8 mouse cellular contexts compared by ENCODE assay signal in genomic region chr2:78048706-78049055, GRCm38 (mm10).
DNase-seq lines count a peak whose midpoint lies in the region; ATAC-seq and TF ChIP-seq lines count a peak whose summit lies in the region.

No protein-coding gene starts in this region.

- ATAC-seq in embryonic facial prominence, embryonic 15.5 days (ENCODE audit: insufficient number of reproducible peaks, low FRiP score, low TSS enrichment, low read depth), result no peak
- peak; percentile 24; the same call in 1 of the 2 replicates for ATAC-seq in intestine, embryonic 16.5 days
- peak; percentile 58 for ATAC-seq in neural tube, embryonic 14.5 days (ENCODE audit: low read depth)

- 38% methylated on average over 6 of the region's 6 CpGs for WGBS in heart, adult 2 months
- 59% methylated on average over 6 of the region's 6 CpGs for WGBS in embryonic facial prominence, embryonic 15.5 days
- WGBS in intestine, embryonic 16.5 days, result 48% methylated on average over 6 of the region's 6 CpGs
- 57% methylated on average over 6 of the region's 6 CpGs for WGBS in neural tube, embryonic 14.5 days

- in situ Hi-C loops in CH12.LX (cut with MboI; ENCODE audit: low pct_ligation_motif_present, low pct_unique_long_range_greater_than_20kb, low sequenced_read_pairs), result loop anchor here (10.0 kb wide), 1 partner anchor 866 kb away; no protein-coding TSS in a partner anchor

- H3K9me3 ChIP-seq in CH12.LX (replicated peaks; ENCODE audit: low read length), result no peaks in the 10 kb centered on the region
- H3K9me3 ChIP-seq in embryonic facial prominence, embryonic 15.5 days (replicated peaks), result no peaks in the 10 kb centered on the region
- no peaks in the 10 kb centered on the region for H3K9me3 ChIP-seq in intestine, embryonic 16.5 days (ENCODE audit: control insufficient read depth, low read length)
- no peaks in the 10 kb centered on the region for H3K9me3 ChIP-seq in neural tube, embryonic 14.5 days (ENCODE audit: control insufficient read depth, low read length)

- intact Hi-C loops in heart, adult 2 months (cut with DNase I), result loop anchor here (2.0 to 5.0 kb wide), 3 partner anchors 866 to 1450 kb away; no protein-coding TSS in a partner anchor

- TF ChIP-seq POLR2A in heart, adult 2 months (IDR thresholded peaks at IDR 0.05; ENCODE audit: insufficient read depth, low read depth, low read length), result no peak
- no peak for TF ChIP-seq POLR2A in CH12.LX (IDR thresholded peaks at IDR 0.05; ENCODE audit: low read depth, low read length)

- peak overlapping the region; percentile 13 for H3K4me3 ChIP-seq in heart, adult 2 months
- H3K4me3 ChIP-seq in CH12.LX (replicated peaks in 1 of 3; ENCODE audit: low read depth in 2 of 3, low read length in 2 of 3, poor library complexity in 1 of 3), result peak overlapping the region; percentile 15 to 54 (median 41)
- H3K4me3 ChIP-seq in embryonic facial prominence, embryonic 15.5 days (replicated peaks), result peak overlapping the region; percentile 20; the same call in 1 of the 2 replicates
- peak overlapping the region; percentile 21 for H3K4me3 ChIP-seq in intestine, embryonic 16.5 days (ENCODE audit: low read length)
- H3K4me3 ChIP-seq in neural tube, embryonic 14.5 days (ENCODE audit: low read depth, low read length), result no peak overlapping the region; the same call in 1 of the 2 replicates

- peaks cover 2% of the 10 kb centered on the region for H3K4me1 ChIP-seq in heart, adult 2 months (ENCODE audit: control insufficient read depth, insufficient read depth, low read length)
- peaks cover 0 to 20% of the 10 kb centered on the region in 2 experiments; a peak in 2 of 4 replicates for H3K4me1 ChIP-seq in CH12.LX (ENCODE audit: control insufficient read depth in 1 of 2, insufficient read depth in 2 of 2)
- peaks cover 12% of the 10 kb centered on the region for H3K4me1 ChIP-seq in embryonic facial prominence, embryonic 15.5 days
- H3K4me1 ChIP-seq in intestine, embryonic 16.5 days (ENCODE audit: control insufficient read depth, insufficient read depth, low read length), result peaks cover 9% of the 10 kb centered on the region
- peaks cover 10% of the 10 kb centered on the region; the same call in 1 of the 2 replicates for H3K4me1 ChIP-seq in neural tube, embryonic 14.5 days (ENCODE audit: control insufficient read depth, insufficient read depth, low read length)

- TF ChIP-seq RAD21 in CH12.LX (IDR thresholded peaks at IDR 0.05; ENCODE audit: low read depth, low read length), result no peak

- no peak for TF ChIP-seq EP300 in heart, adult 2 months (IDR thresholded peaks at IDR 0.05; ENCODE audit: insufficient read depth, low read depth, low read length)
- TF ChIP-seq EP300 in CH12.LX (IDR thresholded peaks at IDR 0.05; ENCODE audit: low read length), result no peak

- H3K36me3 ChIP-seq in heart, adult 2 months (ENCODE audit: control insufficient read depth, insufficient read depth, low read length), result no peaks in the 10 kb centered on the region
- H3K36me3 ChIP-seq in CH12.LX (replicated peaks in 1 of 2; ENCODE audit: control insufficient read depth in 1 of 2, insufficient read depth in 1 of 2, low read length in 1 of 2), result no peaks in the 10 kb centered on the region
- no peaks in the 10 kb centered on the region for H3K36me3 ChIP-seq in embryonic facial prominence, embryonic 15.5 days
- H3K36me3 ChIP-seq in intestine, embryonic 16.5 days (ENCODE audit: control insufficient read depth, insufficient read depth, low read length), result no peaks in the 10 kb centered on the region
- H3K36me3 ChIP-seq in neural tube, embryonic 14.5 days (ENCODE audit: control insufficient read depth, insufficient read depth, low read length), result no peaks in the 10 kb centered on the region

- H3K27me3 ChIP-seq in heart, adult 2 months (ENCODE audit: control insufficient read depth, insufficient read depth, low read length), result no peaks in the 10 kb centered on the region
- no peaks in the 10 kb centered on the region for H3K27me3 ChIP-seq in CH12.LX (replicated peaks)
- peaks cover 5% of the 10 kb centered on the region; the same call in 1 of the 2 replicates for H3K27me3 ChIP-seq in embryonic facial prominence, embryonic 15.5 days
- H3K27me3 ChIP-seq in intestine, embryonic 16.5 days (replicated peaks; ENCODE audit: control insufficient read depth, insufficient read depth, low read length), result no peaks in the 10 kb centered on the region
- no peaks in the 10 kb centered on the region for H3K27me3 ChIP-seq in neural tube, embryonic 14.5 days (ENCODE audit: control insufficient read depth, insufficient read depth, low read length)

- TF ChIP-seq CTCF in heart, adult 2 months (IDR thresholded peaks at IDR 0.05), result no peak
- no peak for TF ChIP-seq CTCF in CH12.LX (conservative IDR thresholded peaks at IDR 0.05 in 1 of 2, IDR thresholded peaks at IDR 0.05 in 1 of 2; ENCODE audit: low read depth in 2 of 2, low read length in 2 of 2)

- dilution Hi-C loops in CH12.LX (cut with MboI; ENCODE audit: extremely low pct_ligation_motif_present, extremely low pct_unique_long_range_greater_than_20kb, low sequenced_read_pairs), result no loop called here

- H3K4me2 ChIP-seq in CH12.LX (ENCODE audit: insufficient read depth, low read depth, poor library complexity, severe bottlenecking), result peak overlapping the region; percentile 100
- H3K4me2 ChIP-seq in embryonic facial prominence, embryonic 15.5 days (replicated peaks), result peak overlapping the region; percentile 45
- peak overlapping the region; percentile 39 for H3K4me2 ChIP-seq in intestine, embryonic 16.5 days (ENCODE audit: low read depth, low read length)
- H3K4me2 ChIP-seq in neural tube, embryonic 14.5 days (ENCODE audit: low read depth, low read length), result peak overlapping the region; percentile 48

- H3K9ac ChIP-seq in heart, adult 2 months (ENCODE audit: low read depth, low read length), result no peak overlapping the region; the same call in 1 of the 2 replicates
- peak overlapping the region; percentile 19; the same call in 1 of the 2 replicates for H3K9ac ChIP-seq in CH12.LX (ENCODE audit: insufficient read depth, low read depth)
- no peak overlapping the region; the same call in 1 of the 2 replicates for H3K9ac ChIP-seq in embryonic facial prominence, embryonic 15.5 days
- no peak overlapping the region for H3K9ac ChIP-seq in intestine, embryonic 16.5 days (ENCODE audit: low read depth, low read length)
- H3K9ac ChIP-seq in neural tube, embryonic 14.5 days (replicated peaks; ENCODE audit: low read depth, low read length), result no peak overlapping the region

- no peaks in the 10 kb centered on the region for H3K79me2 ChIP-seq in heart, adult 2 months (replicated peaks; ENCODE audit: control insufficient read depth, insufficient read depth, low read length)
- no peaks in the 10 kb centered on the region for H3K79me2 ChIP-seq in CH12.LX (replicated peaks; ENCODE audit: control insufficient read depth, extremely low read depth, insufficient read depth, poor library complexity, severe bottlenecking)

- DNase-seq in heart, adult 2 months, result peak; percentile 6 to 22
- DNase-seq in heart, postnatal 4 days, result no peak
- no peak for DNase-seq in CH12.LX (ENCODE audit: extremely low read depth)
- DNase-seq in yolk sac, embryonic 10.5 days (ENCODE audit: low spot score), result no peak
- no peak for DNase-seq in adrenal gland, postnatal 36 days

- no peak overlapping the region for H3K27ac ChIP-seq in heart, adult 2 months
- H3K27ac ChIP-seq in CH12.LX (ENCODE audit: insufficient read depth, low read depth), result no peak overlapping the region
- H3K27ac ChIP-seq in embryonic facial prominence, embryonic 15.5 days (replicated peaks), result no peak overlapping the region
- no peak overlapping the region for H3K27ac ChIP-seq in intestine, embryonic 16.5 days (ENCODE audit: low read length)
- no peak overlapping the region for H3K27ac ChIP-seq in neural tube, embryonic 14.5 days (ENCODE audit: low read depth, low read length)

TF ChIP-seq in CH12.LX, 34 proteins besides CTCF, POLR2A, EP300 and RAD21:
- TF ChIP-seq TCF12 (IDR thresholded peaks at IDR 0.05; ENCODE audit: low read depth, low read length) (0 out of 2 replicates have a peak, but pooled peaks have one; percentile 5), CHD2 (IDR thresholded peaks at IDR 0.05; ENCODE audit: low read length) (no peak)

Comparison
In these comparisons a context has a peak if more than half of its experiments do, and no peak if none do; other contexts are left out.
1. DNase-seq: peak in heart, adult 2 months (2 of 2); none in heart, postnatal 4 days (single experiment), CH12.LX (single experiment), yolk sac, embryonic 10.5 days (single experiment) and adrenal gland, postnatal 36 days (0 of 2).
2. H3K4me2 ChIP-seq: peak in every context shown above with its lines; median percentile 100 in CH12.LX; 48 in neural tube, embryonic 14.5 days; 45 in embryonic facial prominence, embryonic 15.5 days; 39 in intestine, embryonic 16.5 days.